Mouse (Mus musculus) 3134 (cell line): ENCODE measurements around the gene Trib3.

Source experiments
- DNase-seq: peaks from one replicate; pipeline ENCODE4 v3.0.0-alpha.2; 2011; ENCODE audit warnings: low spot score; ENCODE audit not compliant: insufficient read length; ENCODE audit errors: extremely low read depth

Trib3 gene

DNA sequence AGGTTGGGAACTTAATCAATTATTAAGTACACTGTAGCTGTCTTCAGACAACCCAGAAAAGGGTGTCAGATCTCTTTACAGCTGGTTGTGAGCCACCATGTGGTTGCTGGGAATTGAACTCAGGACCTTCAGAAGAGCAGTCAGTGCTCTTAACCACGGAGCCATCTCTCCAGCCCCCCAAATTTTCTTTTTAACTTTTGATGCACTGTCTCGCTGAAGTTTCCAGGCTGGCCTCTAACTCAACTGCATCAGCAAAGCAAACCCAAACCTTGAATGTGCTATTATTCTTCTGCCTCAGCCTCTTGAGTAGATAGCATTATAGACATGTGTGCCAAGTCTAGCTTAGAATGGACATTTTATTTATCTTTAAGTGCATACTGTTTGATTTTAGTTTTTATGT is 3.9 kb upstream of the Trib3 start:
- no peak for DNase-seq

GRCm38 (mm10) chr2:152346776-152347465 is 3.1 kb upstream of the Trib3 start:
- DNase-seq: no peak

- DNase-seq: no peak
Observed at GRCm38 (mm10) chr2:152345393-152345792, 1.6 kb upstream of the Trib3 start.

GRCm38 (mm10) chr2:152344909-152345308 is 1.1 kb upstream of the Trib3 start:
- DNase-seq: no peak

- DNase-seq: peak; percentile 66
Observed at GRCm38 (mm10) chr2:152344361-152344760, 529 bp upstream of the Trib3 start.

DNA sequence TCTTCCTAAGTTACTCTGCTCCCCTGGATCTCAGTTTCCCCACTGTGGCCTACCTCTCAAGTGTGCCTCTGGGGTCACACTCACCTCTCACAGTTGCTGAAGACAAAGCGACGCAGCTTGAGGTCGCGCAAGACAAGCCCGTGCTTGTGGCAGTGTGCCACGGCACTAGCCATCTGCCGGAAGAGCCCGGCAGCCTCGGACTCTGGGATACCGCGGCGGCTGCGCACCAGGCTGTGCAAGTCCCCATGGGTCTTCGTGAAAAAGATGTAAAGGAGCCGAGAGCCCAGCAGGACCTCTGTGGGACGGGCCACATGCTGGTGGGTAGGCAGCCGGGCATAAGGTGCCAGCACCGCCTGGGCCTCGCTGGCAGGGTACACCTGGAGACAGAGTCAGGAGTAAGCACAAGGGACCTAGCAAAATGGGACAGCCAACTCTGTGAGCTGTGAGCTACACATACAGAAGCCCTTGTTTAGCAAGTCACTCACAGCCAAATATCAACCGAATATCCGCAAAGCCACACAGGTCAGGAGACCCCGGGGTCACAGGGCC is 4.1 kb downstream of the Trib3 start:
- DNase-seq: no peak

DNA sequence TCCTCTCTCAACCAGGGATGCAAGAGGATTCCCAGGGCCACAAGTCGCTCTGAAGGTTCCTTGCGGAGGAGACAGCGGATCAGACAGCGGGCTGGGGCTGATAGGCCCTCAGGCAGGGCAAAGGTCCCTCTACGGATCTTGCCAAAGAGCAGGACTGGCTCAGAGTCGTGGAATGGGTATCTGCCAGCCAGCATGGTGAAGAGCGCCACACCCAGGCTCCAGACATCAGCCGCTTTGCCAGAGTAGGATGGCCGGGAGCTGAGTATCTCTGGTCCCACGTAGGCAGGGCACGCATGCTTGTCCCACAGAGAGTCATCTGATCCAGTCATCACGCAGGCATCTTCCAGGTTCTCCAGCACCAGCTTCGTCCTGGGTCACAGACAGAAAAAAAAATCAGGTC is 5.5 kb downstream of the Trib3 start:
- no peak for DNase-seq

DNA sequence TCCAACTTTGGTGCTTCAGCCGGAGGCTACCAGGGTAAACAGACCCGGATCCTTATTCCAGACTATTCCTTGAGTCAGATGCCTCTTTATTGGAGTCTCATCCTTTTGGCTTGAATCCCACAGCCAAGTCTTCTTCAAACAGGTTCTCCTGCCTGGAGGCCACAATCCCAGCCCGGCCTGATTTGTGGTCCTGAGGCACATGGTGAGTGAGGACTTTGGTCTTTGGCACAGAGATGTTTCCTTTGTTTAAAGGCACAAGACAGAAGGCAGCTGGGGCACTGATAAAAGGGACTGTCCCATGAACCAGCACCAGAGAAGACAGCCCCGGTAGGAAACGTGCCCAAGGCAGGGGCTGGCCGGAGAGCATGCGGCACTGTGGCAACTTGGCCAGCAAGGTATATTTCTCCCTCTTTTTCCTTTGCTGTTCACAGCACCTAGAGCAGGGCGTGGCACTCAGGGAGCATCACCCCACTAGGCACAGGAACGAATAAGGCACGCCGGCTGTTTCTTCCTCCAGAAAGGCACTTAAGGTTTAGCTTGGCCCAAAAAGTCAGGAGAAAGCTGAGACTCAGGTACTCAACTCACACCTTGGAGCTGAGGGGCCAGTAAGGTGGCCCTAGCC is 6.1 kb downstream of the Trib3 start:
- no peak for DNase-seq

GRCm38 (mm10) chr2:152336856-152337255 is 7.0 kb downstream of the Trib3 start:
- no peak for DNase-seq

DNA sequence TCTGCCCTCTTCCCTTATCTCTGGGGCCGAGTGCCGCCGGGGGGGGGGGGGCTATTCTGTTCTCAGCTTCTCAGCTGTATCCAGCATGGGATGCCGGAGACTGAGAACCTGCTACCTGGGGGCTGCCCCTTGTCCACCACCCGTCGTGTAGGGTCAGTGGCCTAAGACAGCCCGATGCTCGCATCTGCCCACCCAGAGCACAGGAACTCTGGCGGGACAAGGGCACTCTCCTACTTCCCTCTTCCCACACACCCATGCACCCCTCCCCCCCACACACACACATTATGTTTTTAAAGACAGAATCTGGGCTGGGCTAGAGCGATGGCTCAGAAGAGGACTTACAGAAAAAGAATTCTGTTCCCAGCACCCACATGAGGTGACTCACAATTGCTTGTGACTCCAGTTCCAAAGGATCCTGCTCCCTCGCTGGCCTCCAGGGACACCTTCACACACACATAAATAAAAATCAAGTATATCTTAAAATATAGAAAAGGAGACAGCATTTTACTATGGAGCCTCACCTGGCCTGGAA is 8.5 kb downstream of the Trib3 start:
- DNase-seq: peak; percentile 55

DNA sequence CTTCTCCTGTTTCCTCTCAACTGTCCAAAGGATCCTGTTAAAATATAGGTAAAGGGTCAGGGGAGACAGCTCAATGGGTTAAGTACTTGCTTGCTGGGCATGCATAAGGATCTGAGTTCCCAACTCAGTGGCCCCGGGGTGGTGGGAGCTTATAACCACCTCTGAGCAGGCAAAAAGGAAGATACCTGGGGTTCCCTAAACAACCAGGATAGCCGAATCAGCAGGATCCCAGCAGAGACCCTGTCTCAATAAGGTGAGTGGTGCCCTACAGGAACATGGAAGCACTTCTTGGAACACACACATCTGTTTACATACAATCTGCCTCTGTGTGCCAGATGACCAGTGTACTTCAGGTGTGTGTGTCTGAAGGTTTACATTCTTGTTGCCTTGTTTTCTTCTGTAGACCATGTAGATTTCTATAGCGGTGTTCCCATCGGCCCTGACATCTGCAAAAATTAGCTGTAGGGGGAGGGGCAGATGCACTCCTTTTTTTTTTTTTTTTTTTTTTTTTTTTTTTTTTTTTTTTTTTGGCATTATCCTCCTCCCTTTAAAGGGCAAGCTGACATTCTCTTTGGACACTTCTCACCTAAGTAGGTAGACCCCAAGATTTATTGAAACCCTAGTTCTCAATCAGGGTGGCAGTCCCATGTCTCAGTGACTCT is 10.4 kb downstream of the Trib3 start:
- DNase-seq: no peak

GRCm38 (mm10) chr2:152332101-152332825 is 11.6 kb downstream of the Trib3 start, which contains the start of gene Rbck1:
Gene Rbck1 (minus strand): TSS chr2:152332653.
- peak; percentile 97 for DNase-seq

- no peak for DNase-seq
Observed at GRCm38 (mm10) chr2:152330858-152331423, 12.9 kb downstream of the Trib3 start.

DNA sequence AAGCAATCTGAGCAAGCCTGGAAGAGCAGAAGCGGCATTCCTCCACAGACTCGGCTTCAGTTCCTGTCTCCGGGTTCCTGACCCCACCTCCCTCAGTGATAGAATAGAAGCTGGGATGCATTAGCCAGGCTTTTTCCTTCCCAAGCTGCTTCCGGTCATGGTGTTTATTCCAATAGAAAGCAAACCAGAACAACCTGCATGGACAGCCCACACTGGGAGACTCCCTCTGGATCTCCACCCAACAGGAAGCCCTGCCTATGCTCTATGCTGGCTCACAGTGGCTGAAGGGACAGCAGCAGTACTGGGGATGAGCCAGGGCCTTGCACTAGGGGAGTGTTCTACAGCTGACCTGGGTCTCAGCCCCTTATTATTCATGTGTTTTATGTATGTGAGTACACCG is 15.9 kb downstream of the Trib3 start:
- no peak for DNase-seq

GRCm38 (mm10) chr2:152326654-152327053 is 17.2 kb downstream of the Trib3 start:
- DNase-seq: peak; percentile 65

GRCm38 (mm10) chr2:152326157-152326556 is 17.7 kb downstream of the Trib3 start:
- no peak for DNase-seq

DNA sequence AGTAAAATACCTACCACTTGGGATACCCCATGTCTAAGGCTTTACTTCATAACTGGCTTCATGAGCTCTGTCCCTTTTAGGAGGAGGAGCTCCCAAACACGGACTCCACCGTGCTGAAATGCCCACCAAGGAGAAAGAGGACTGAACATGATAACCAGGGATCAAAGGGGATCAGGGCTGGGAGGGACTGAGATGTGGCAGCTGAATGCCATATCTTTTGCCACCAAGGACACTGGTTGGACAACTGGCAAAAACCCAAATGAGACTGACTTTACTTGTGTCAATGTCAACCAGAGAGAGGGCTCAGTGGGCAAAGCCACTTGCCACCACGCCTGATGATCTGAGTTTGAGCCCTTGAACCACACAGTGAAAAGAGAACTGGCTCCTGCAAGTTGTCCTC is 19.0 kb downstream of the Trib3 start:
- no peak for DNase-seq

DNA sequence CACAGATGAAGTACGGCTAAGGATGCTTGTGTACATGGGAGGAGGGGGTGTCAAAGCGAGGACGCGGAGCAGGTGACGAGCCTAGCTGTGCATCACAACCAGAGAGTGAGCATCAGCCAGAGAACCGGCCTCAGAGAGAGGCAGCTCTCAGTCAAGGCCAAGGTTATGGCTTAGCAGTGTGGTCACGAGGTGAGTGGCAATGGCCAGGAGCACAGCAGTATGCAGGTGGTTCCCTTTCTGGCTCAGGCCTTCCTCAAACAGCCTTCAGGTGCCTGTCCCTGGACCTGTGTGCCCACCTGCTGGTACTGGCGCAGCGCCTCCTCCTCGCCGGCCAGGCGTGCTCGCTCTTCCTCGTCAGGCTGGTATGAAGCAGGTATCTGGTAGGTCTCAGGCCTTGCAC is 19.9 kb downstream of the Trib3 start:
- no peak for DNase-seq

DNA sequence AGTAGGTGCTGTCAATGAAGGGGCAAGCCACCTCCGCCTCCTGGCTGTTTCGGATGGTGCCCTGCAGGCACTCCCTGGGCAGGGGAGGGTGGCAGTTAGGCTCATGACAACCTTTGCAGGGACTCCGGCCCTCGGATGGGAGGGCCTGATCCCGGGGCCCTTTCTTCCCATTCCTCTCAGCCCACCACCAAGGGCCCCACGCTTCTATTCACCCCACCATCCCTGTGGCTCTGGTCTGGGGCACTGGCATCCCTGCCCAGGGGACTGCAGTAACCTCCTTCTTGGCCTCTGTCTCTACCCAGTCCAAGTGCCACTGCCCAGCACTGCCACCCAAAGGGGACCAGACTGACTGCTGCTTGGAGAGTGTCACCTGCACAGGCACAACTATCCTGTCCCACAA is 21.6 kb downstream of the Trib3 start:
- DNase-seq: no peak

DNA sequence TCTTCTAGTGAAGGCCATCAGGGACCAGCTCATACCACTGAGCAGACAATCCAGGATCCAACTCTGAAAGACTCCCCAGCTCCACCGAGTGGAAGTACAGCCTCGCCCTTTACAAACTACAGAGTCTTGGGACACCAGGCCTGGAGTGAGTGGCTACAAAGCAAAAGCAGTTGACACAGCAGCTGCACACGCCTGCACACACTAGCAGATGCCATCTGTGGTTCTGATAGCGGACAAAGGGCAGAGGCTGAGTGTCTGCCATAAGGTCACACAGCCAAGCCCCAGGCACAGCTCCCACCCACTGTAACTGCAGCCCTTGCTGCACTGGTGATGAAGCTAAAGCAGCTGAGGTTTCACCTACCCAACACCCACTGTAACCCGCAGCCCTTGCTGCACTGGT is 22.3 kb downstream of the Trib3 start:
- no peak for DNase-seq
